Mouse (Mus musculus): ENCODE data around the gene Pnmal2.

- no peak for TF ChIP-seq POLR2A (IDR thresholded peaks at IDR 0.05; ENCODE audit: control insufficient read depth, extremely low read depth, insufficient read depth, low read length, poor library complexity)
- TF ChIP-seq CTCF (IDR thresholded peaks at IDR 0.05; ENCODE audit: borderline replicate concordance, control insufficient read depth, extremely low read depth, insufficient read depth, low read length, poor library complexity): peak; percentile 89
Measured at GRCm38 (mm10) chr7:16950861-16951635, 6.6 kb downstream of the Pnmal2 start.
